Comparison of ENCODE assay signal across 26 mouse cellular contexts in the genomic region with DNA sequence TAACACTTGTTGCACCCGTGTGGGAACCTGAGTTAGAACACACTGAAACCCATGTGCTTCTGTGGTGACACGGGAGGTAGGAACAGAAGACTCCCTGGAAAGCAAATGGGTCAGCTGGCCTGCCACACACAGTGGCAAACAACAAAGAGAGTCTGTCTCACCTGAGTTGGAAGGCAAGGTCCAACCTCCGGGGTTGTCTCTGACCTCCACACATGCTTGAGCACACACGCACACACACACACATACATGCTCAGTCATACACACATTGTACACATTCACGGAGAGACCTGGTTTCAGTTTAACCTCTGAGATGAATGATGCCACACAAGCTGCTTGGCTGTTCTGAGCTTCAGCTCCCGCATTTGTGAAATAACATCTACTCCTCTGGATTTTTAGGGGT. TPM values are rescaled to one million over a fixed set of nuclear protein-coding genes. Genes with fewer than 3 reads are reported as not detected.
DNase-seq lines count a peak whose midpoint lies in the region; ATAC-seq and TF ChIP-seq lines count a peak whose summit lies in the region.
"Had no signal": no experiment of that assay in that cellular context is flagged by ENCODE, and none has a peak within 500 bp of the region (broad histone marks: within the 10 kb centered on the region; RNA-seq: fewer than 3 reads in every experiment).

No protein-coding gene starts in this region.

- no peaks in the 10 kb centered on the region for H3K36me3 ChIP-seq in intestine, postnatal 0 days (ENCODE audit: control insufficient read depth, insufficient read depth)
- H3K36me3 ChIP-seq in intestine, embryonic 15.5 days: no peaks in the 10 kb centered on the region
- H3K36me3 ChIP-seq in liver, postnatal 0 days (replicated peaks; ENCODE audit: insufficient read depth, low read length): no peaks in the 10 kb centered on the region
- no peaks in the 10 kb centered on the region for H3K36me3 ChIP-seq in liver, embryonic 11.5 days (ENCODE audit: control insufficient read depth, insufficient read depth, low read length)
- H3K36me3 ChIP-seq: forebrain, embryonic 10.5 days; G1E; heart, embryonic 12.5 days; heart, embryonic 15.5 days had no signal

- H3K4me1 ChIP-seq in intestine, postnatal 0 days (replicated peaks; ENCODE audit: control insufficient read depth, insufficient read depth, low read length): no peaks in the 10 kb centered on the region
- H3K4me1 ChIP-seq in intestine, embryonic 15.5 days (replicated peaks): peaks cover 7% of the 10 kb centered on the region
- H3K4me1 ChIP-seq in liver, postnatal 0 days (ENCODE audit: insufficient read depth): peaks cover 10% of the 10 kb centered on the region; the same call in 1 of the 2 replicates
- H3K4me1 ChIP-seq in liver, embryonic 11.5 days (replicated peaks; ENCODE audit: control insufficient read depth, insufficient read depth, low read length): no peaks in the 10 kb centered on the region; the same call in 1 of the 2 replicates

- H3K9ac ChIP-seq in intestine, postnatal 0 days (ENCODE audit: low read depth, low read length): no peak overlapping the region
- H3K9ac ChIP-seq in intestine, embryonic 15.5 days: no peak overlapping the region
- no peak overlapping the region for H3K9ac ChIP-seq in liver, postnatal 0 days (replicated peaks)
- no peak overlapping the region for H3K9ac ChIP-seq in liver, embryonic 11.5 days (ENCODE audit: low read depth, low read length)
- H3K9ac ChIP-seq: forebrain, embryonic 13.5 days; heart, embryonic 12.5 days; heart, embryonic 15.5 days; hindbrain, embryonic 14.5 days had no signal

- H3K27ac ChIP-seq in intestine, postnatal 0 days (ENCODE audit: low read depth, low read length): no peak overlapping the region
- H3K27ac ChIP-seq in intestine, embryonic 15.5 days: no peak overlapping the region
- peak overlapping the region; percentile 46; the same call in 1 of the 2 replicates for H3K27ac ChIP-seq in liver, postnatal 0 days (ENCODE audit: low read depth)
- no peak overlapping the region for H3K27ac ChIP-seq in liver, embryonic 11.5 days (ENCODE audit: low read depth, low read length)
- H3K27ac ChIP-seq: forebrain, embryonic 10.5 days; forebrain, embryonic 13.5 days; gastrocnemius, adult 2 months; heart, embryonic 15.5 days; hindbrain, embryonic 14.5 days; hindbrain, postnatal 0 days had no signal

- 0 out of 2 replicates have a peak, but pooled peaks have one; percentile 10 for ATAC-seq in intestine, postnatal 0 days
- no peak for ATAC-seq in intestine, embryonic 15.5 days
- peak; percentile 66 for ATAC-seq in liver, postnatal 0 days
- no peak for ATAC-seq in liver, embryonic 11.5 days (replicated peaks; ENCODE audit: low FRiP score)
- ATAC-seq: forebrain, embryonic 13.5 days; forebrain, embryonic 16.5 days; hindbrain, postnatal 0 days; Patski had no signal

- no peak overlapping the region for H3K4me2 ChIP-seq in intestine, postnatal 0 days (replicated peaks; ENCODE audit: low read depth)
- no peak overlapping the region for H3K4me2 ChIP-seq in intestine, embryonic 15.5 days (replicated peaks)
- H3K4me2 ChIP-seq in liver, postnatal 0 days (ENCODE audit: low read depth, low read length): no peak overlapping the region
- H3K4me2 ChIP-seq in liver, embryonic 11.5 days: no peak overlapping the region
- H3K4me2 ChIP-seq: forebrain, embryonic 13.5 days; heart, embryonic 12.5 days; heart, embryonic 15.5 days; hindbrain, embryonic 14.5 days had no signal

- no peak overlapping the region for H3K4me3 ChIP-seq in intestine, postnatal 0 days (ENCODE audit: low read depth, low read length)
- H3K4me3 ChIP-seq in intestine, embryonic 15.5 days (replicated peaks): no peak overlapping the region
- no peak overlapping the region for H3K4me3 ChIP-seq in liver, postnatal 0 days (ENCODE audit: low read depth, low read length)
- H3K4me3 ChIP-seq in liver, embryonic 11.5 days (ENCODE audit: low read depth, low read length): no peak overlapping the region
- H3K4me3 ChIP-seq: forebrain, embryonic 10.5 days; forebrain, embryonic 13.5 days; gastrocnemius, adult 2 months; heart, embryonic 12.5 days; heart, embryonic 15.5 days had no signal

- intact Hi-C loops in heart, postnatal 25 days (cut with DNase I): no loop called here

- TF ChIP-seq CTCF in intestine, postnatal 0 days (IDR thresholded peaks at IDR 0.05; ENCODE audit: low read depth): no peak
- TF ChIP-seq CTCF in liver, postnatal 0 days (IDR thresholded peaks at IDR 0.05; ENCODE audit: low read depth): no peak

- DNase-seq in liver, postnatal 0 days: peak; percentile 43
- DNase-seq in liver, embryonic 11.5 days (ENCODE audit: low spot score): no peak
- DNase-seq in induced T-regulatory cell, adult 2 months (ENCODE audit: low read depth): peak; percentile 55
- no peak for DNase-seq in heart, postnatal 25 days (ENCODE audit: low spot score)
- DNase-seq: adrenal gland, postnatal 10 days; adrenal gland, postnatal 36 days; B cell, adult 2 months; cerebellum, adult 18-20 months; cerebellum, adult 9-10 months; cerebellum, postnatal 14 days; gastrocnemius, adult 2 months; gastrocnemius, postnatal 14 days; heart, adult 18-20 months; heart, postnatal 10 days; heart, postnatal 4 days had no signal

- no peaks in the 10 kb centered on the region; the same call in 1 of the 2 replicates for H3K27me3 ChIP-seq in intestine, postnatal 0 days (replicated peaks; ENCODE audit: control insufficient read depth, insufficient read depth, low read length)
- peaks cover 5% of the 10 kb centered on the region for H3K27me3 ChIP-seq in intestine, embryonic 15.5 days (replicated peaks)
- H3K27me3 ChIP-seq in liver, postnatal 0 days (ENCODE audit: insufficient read depth, low read length): peaks cover 14% of the 10 kb centered on the region
- peaks cover 41% of the 10 kb centered on the region for H3K27me3 ChIP-seq in liver, embryonic 11.5 days (replicated peaks; ENCODE audit: control insufficient read depth, insufficient read depth, low read length)
- H3K27me3 ChIP-seq: Patski had no signal

- 71% methylated on average over 6 of the region's 6 CpGs for WGBS in intestine, postnatal 0 days
- WGBS in intestine, embryonic 15.5 days: 75% methylated on average over 6 of the region's 6 CpGs
- 54% methylated on average over 6 of the region's 6 CpGs for WGBS in liver, postnatal 0 days (ENCODE audit: insufficient replicate concordance)
- 71% methylated on average over 6 of the region's 6 CpGs for WGBS in liver, embryonic 11.5 days

- no peak for TF ChIP-seq EP300 in liver, postnatal 0 days (IDR thresholded peaks at IDR 0.05; ENCODE audit: low read depth)

- H3K9me3 ChIP-seq in intestine, postnatal 0 days (ENCODE audit: control insufficient read depth): no peaks in the 10 kb centered on the region
- H3K9me3 ChIP-seq in intestine, embryonic 15.5 days: no peaks in the 10 kb centered on the region
- no peaks in the 10 kb centered on the region for H3K9me3 ChIP-seq in liver, postnatal 0 days (ENCODE audit: low read length)
- H3K9me3 ChIP-seq in liver, embryonic 11.5 days (ENCODE audit: control insufficient read depth, low read length): no peaks in the 10 kb centered on the region
- H3K9me3 ChIP-seq: forebrain, embryonic 10.5 days; forebrain, embryonic 13.5 days; heart, embryonic 12.5 days; heart, embryonic 15.5 days had no signal

RNA-seq across cellular contexts. Expression of gene Rbm47, which starts 18.3 kb away (rescaled TPM):
- 146 and 175 TPM in 2 replicates for polyA plus RNA-seq in intestine, postnatal 0 days (2015; fragmentation: Nextera tagmentation; extraction: Ambion mirVana)
- polyA plus RNA-seq in intestine, embryonic 15.5 days (2015; fragmentation: Nextera tagmentation; extraction: Ambion mirVana): 129 and 133 TPM in 2 replicates
- 20.5 and 22.8 TPM in 2 replicates for polyA plus RNA-seq in liver, postnatal 0 days (2015; fragmentation: Nextera tagmentation; extraction: Ambion mirVana)
- 13.5 and 13.9 TPM in 2 replicates for polyA plus RNA-seq in liver, embryonic 11.5 days (2014; fragmentation: Nextera tagmentation; extraction: Ambion mirVana)
- 1 to 10 TPM; 1.7 to 2.8 TPM for total RNA-seq in heart, postnatal 25 days (2021)
- polyA plus RNA-seq: G1E had no signal

Comparison
In these comparisons a context has a peak if more than half of its experiments do, and no peak if none do; other contexts are left out.
1. ATAC-seq: peak in intestine, postnatal 0 days (single experiment) and liver, postnatal 0 days (single experiment); none in intestine, embryonic 15.5 days (single experiment) and liver, embryonic 11.5 days (single experiment).
2. DNase-seq: peak in liver, postnatal 0 days (single experiment) and induced T-regulatory cell, adult 2 months (single experiment); none in liver, embryonic 11.5 days (single experiment) and heart, postnatal 25 days (single experiment).